Mouse (Mus musculus) left cerebral cortex, postnatal 4 days (tissue): ENCODE data around the gene Pcmtd2. TPM values are rescaled to one million over a fixed set of nuclear protein-coding genes. Genes with fewer than 3 reads are reported as not detected.

ENCODE experiments used
- total RNA-seq, 2 experiments: library from RNA; stranded (reverse); gene quantifications; 2 replicates each; pipeline ENCODE4 v1.2.3; 2021

Gene Pcmtd2
- total RNA-seq, 2 experiments from 2014 or later: 38.0 to 40.7 TPM

Other genes starting within 250 kb of the Pcmtd2 start
- gene Prpf6, start 246.0 kb upstream of the Pcmtd2 start, total RNA-seq: 10 to 100 TPM; 49.7 to 51.6 TPM
- gene Zfp512b, start 245.1 kb upstream of the Pcmtd2 start, total RNA-seq: 100 to 1,000 TPM; 191 to 197 TPM
- 10 to 100 TPM; 43.7 to 48.7 TPM for gene Samd10, start 238.6 kb upstream of the Pcmtd2 start, total RNA-seq
- under 1 TPM; 0.50 to 0.54 TPM for gene Gm29797, start 180.8 kb upstream of the Pcmtd2 start, total RNA-seq
- 10 to 100 TPM; 13.4 to 13.5 TPM for gene Sox18, start 166.2 kb upstream of the Pcmtd2 start, total RNA-seq
- 10 to 100 TPM; 57.8 to 62.4 TPM for gene Tcea2, start 157.5 kb upstream of the Pcmtd2 start, total RNA-seq
- 10 to 100 TPM; 39.0 to 49.4 TPM for gene Rgs19, start 143.9 kb upstream of the Pcmtd2 start, total RNA-seq
- gene Lkaaear1, start 139.4 kb upstream of the Pcmtd2 start, total RNA-seq: not detected
- 10 to 100 TPM; 73.1 to 73.8 TPM for gene Oprl1, start 122.8 kb upstream of the Pcmtd2 start, total RNA-seq
- 10 to 100 TPM; 35.7 to 37.7 TPM for gene Myt1, start 74.5 kb upstream of the Pcmtd2 start, total RNA-seq
- 10 to 100 TPM; 53.4 to 56.2 TPM for gene Polr3k, start 26.5 kb downstream of the Pcmtd2 start, total RNA-seq
- gene Gm14496, start 153.3 kb downstream of the Pcmtd2 start, total RNA-seq: not detected